Mouse (Mus musculus) heart, embryonic 15.5 days (tissue): ENCODE data around the gene Adgrf1. TPM values are rescaled to one million over a fixed set of nuclear protein-coding genes. Genes with fewer than 3 reads are reported as not detected.

ENCODE experiments used
- ATAC-seq: fragments of 200-750 bp; cut with Nextera tagmentation; replicated peaks from 2 replicates; pipeline ENCODE4 v1.8.0; 2017; ENCODE audit warnings: low read depth, moderate TSS enrichment; ENCODE audit not compliant: insufficient number of reproducible peaks, insufficient read depth, low FRiP score
- H3K27ac ChIP-seq: fragments of 300-500 bp; sonication (generic); 2 replicates; pipeline ENCODE4 v1.5.1; 2015; ENCODE audit warnings: mild to moderate bottlenecking, inconsistent platforms
- H3K27me3 ChIP-seq: fragments of 300-500 bp; sonication (generic); 2 replicates; pipeline ENCODE4 v1.6.1; 2015; ENCODE audit warnings: inconsistent platforms
- H3K36me3 ChIP-seq: fragments of 300-500 bp; sonication (generic); 2 replicates; pipeline ENCODE4 v1.6.1; 2015; ENCODE audit warnings: mild to moderate bottlenecking, inconsistent platforms
- H3K4me1 ChIP-seq: fragments of 300-500 bp; sonication (generic); replicated peaks from 2 replicates; pipeline ENCODE4 v1.6.1; 2015; ENCODE audit warnings: inconsistent platforms
- H3K4me2 ChIP-seq: fragments of 300-500 bp; sonication (generic); 2 replicates; pipeline ENCODE4 v1.6.1; 2015; ENCODE audit warnings: inconsistent platforms, mild to moderate bottlenecking, moderate library complexity
- H3K4me3 ChIP-seq: fragments of 300-500 bp; sonication (generic); 2 replicates; pipeline ENCODE4 v1.5.1; 2015; ENCODE audit warnings: mild to moderate bottlenecking, inconsistent platforms
- H3K9ac ChIP-seq: fragments of 300-500 bp; sonication (generic); 2 replicates; pipeline ENCODE4 v1.6.1; 2015; ENCODE audit warnings: mild to moderate bottlenecking, inconsistent platforms
- H3K9me3 ChIP-seq: fragments of 300-500 bp; sonication (generic); replicated peaks from 2 replicates; pipeline ENCODE4 v1.6.1; 2016; ENCODE audit warnings: inconsistent platforms
- WGBS: fragments of 180-500 bp; shearing (Covaris S2); methylation state at CpG from one replicate; pipeline ENCODE4 v1.1.7; 2015; ENCODE audit warnings: mixed read lengths; 5-methylcytosine and 5-hydroxymethylcytosine counted together
- polyA plus RNA-seq: library from polyadenylated mRNA; unstranded; fragments of >200 nt; fragmentation: Nextera tagmentation; extraction: Ambion mirVana; gene quantifications from 2 replicates; pipeline ENCODE4 v1.2.1, GENCODE M21; 2015

Gene Adgrf1
- polyA plus RNA-seq, result not detected in 2 replicates

GRCm38 (mm10) chr17:43270161-43270560, at the start of gene Adgrf1:
Gene Adgrf1 (plus strand): TSS chr17:43270329.
- Histone ChIP-seq H3K4me3 (no peak within 1 kb of the TSS), H3K27ac (no peak within 1 kb of the TSS), H3K9me3 (no peaks in the 10 kb centered on the region), H3K4me1 (peaks cover 3% of the 10 kb centered on the region; the same call in 1 of the 2 replicates), H3K36me3 (no peaks in the 10 kb centered on the region), H3K27me3 (no peaks in the 10 kb centered on the region), H3K9ac (no peak within 1 kb of the TSS), H3K4me2 (no peak within 1 kb of the TSS)
- 53% methylated on average over 6 of the region's 6 CpGs for WGBS
- ATAC-seq, result no peak

DNA sequence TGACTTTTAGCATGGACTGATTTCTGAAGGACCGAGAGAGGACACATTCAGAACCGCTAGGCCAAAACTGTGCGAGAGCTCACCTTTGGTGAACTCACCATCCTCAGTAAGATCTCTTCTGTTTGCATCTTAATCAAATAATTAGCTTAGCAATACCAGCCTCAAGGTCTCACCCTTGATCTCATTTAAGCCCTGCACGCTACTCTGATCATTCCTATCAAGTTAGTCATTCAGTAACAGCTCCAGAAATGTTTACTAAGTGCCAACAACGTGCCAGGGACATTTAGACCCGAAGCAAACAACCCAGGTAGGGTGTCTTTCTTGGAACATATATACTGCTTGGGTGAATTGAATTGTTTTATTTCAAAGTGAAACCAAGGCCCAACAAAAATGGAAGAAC, 44.0 kb upstream of the Adgrf1 start:
- H3K4me3 ChIP-seq, result no peak overlapping the region
- H3K4me2 ChIP-seq, result no peak overlapping the region
- H3K27ac ChIP-seq, result no peak overlapping the region
- ATAC-seq, result no peak
- H3K4me1 ChIP-seq, result peaks cover 7% of the 10 kb centered on the region
- no peak overlapping the region for H3K9ac ChIP-seq
- H3K36me3 ChIP-seq, result no peaks in the 10 kb centered on the region
- 0 out of 2 replicates have a peak, but pooled peaks cover 6% of the 10 kb centered on the region for H3K27me3 ChIP-seq
- 81% methylated on average over 6 of the region's 6 CpGs for WGBS
- no peaks in the 10 kb centered on the region for H3K9me3 ChIP-seq

DNA sequence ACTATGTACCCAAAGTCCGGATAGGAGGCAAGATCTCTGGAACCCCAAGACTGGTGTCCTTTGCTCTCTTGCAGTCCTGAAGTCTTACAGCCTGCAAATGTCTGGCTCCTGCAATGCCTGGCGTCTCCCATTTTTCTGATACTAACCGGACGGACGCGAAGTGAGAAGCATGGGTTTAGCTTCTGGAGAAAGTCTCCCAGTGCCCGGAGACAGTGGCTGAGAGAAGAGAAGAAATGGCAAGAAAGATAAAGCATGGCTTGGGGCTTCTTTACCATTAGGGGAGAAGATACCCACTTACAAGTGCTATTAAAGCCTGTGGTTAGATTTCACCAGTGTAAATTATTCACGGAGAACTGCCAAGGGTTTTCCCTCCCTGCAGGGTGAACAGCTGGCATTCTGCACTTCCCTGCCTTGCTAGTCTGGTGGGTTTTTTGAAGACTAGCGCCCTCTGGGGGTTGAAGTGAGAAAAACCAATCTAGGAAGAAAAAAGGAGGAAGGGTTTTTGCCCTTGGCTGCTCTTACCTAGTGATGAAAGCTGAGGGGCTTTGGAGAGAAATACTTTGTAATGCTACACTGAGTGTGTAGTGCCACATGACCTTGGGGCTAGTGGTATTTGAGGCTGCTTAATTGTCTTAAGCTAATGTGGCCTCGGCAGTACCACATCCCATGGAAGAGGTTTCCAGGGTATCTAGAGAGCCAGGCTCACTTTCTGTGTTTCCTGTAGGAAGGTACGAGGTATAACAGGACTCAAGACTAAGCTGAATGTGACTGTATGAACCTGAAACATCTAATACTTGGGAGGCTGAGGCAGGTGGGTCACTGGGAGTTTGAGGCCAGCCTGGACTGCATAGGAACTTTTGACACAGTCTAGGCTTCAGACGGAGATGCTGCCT, 40.3 kb upstream of the Adgrf1 start:
- H3K27me3 ChIP-seq, result 0 out of 2 replicates have a peak, but pooled peaks cover 6% of the 10 kb centered on the region
- H3K36me3 ChIP-seq, result no peaks in the 10 kb centered on the region
- H3K27ac ChIP-seq, result no peak overlapping the region
- peaks cover 7% of the 10 kb centered on the region for H3K4me1 ChIP-seq
- H3K9ac ChIP-seq, result no peak overlapping the region
- peak overlapping the region; percentile 44 for H3K4me2 ChIP-seq
- 43% methylated on average over 12 of the region's 12 CpGs for WGBS
- 0 out of 2 replicates have a peak, but pooled peaks have one; percentile 35 for ATAC-seq
- H3K4me3 ChIP-seq, result no peak overlapping the region
- H3K9me3 ChIP-seq, result no peaks in the 10 kb centered on the region

DNA sequence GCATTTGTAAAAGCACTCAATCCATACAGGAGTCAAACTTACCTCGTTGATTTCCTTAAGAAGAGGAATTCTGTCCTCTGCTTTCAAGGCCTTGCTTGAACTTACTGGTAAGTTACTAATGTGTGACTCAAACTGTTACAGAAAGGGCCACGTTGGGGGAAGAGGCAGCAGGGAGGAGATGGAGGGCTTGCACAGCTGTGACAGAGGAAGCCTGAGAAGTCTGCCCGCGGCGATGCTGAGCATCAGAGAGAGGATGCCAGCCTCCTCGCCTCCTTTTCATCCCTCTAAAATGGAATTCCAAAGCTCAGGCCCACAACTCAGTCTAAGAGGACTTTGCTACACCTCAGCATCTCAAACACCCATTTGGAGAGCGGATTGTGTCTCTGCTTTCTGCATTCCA, 39.3 kb upstream of the Adgrf1 start:
- no peak overlapping the region for H3K4me2 ChIP-seq
- H3K9me3 ChIP-seq, result no peaks in the 10 kb centered on the region
- 71% methylated on average over 7 of the region's 7 CpGs for WGBS
- 0 out of 2 replicates have a peak, but pooled peaks cover 6% of the 10 kb centered on the region for H3K27me3 ChIP-seq
- no peak for ATAC-seq
- H3K27ac ChIP-seq, result no peak overlapping the region
- no peak overlapping the region for H3K4me3 ChIP-seq
- no peaks in the 10 kb centered on the region for H3K36me3 ChIP-seq
- peaks cover 7% of the 10 kb centered on the region for H3K4me1 ChIP-seq
- no peak overlapping the region for H3K9ac ChIP-seq

GRCm38 (mm10) chr17:43232769-43233168, 37.4 kb upstream of the Adgrf1 start:
- WGBS, result 53% methylated on average over 6 of the region's 6 CpGs
- no peak overlapping the region for H3K4me2 ChIP-seq

GRCm38 (mm10) chr17:43236656-43237250, 33.4 kb upstream of the Adgrf1 start:
- no peak for ATAC-seq
- H3K4me2 ChIP-seq, result no peak overlapping the region
- 72% methylated on average over 14 of the region's 14 CpGs for WGBS

More at GRCm38 (mm10) chr17:43232769-43233168, 37.4 kb upstream of the Adgrf1 start:
- Histone ChIP-seq H3K27ac (no peak overlapping the region), H3K9ac (no peak overlapping the region), H3K4me3 (no peak overlapping the region), H3K36me3 (no peaks in the 10 kb centered on the region), H3K27me3 (0 out of 2 replicates have a peak, but pooled peaks cover 4% of the 10 kb centered on the region), H3K4me1 (peaks cover 7% of the 10 kb centered on the region), H3K9me3 (no peaks in the 10 kb centered on the region)
- no peak for ATAC-seq

DNA sequence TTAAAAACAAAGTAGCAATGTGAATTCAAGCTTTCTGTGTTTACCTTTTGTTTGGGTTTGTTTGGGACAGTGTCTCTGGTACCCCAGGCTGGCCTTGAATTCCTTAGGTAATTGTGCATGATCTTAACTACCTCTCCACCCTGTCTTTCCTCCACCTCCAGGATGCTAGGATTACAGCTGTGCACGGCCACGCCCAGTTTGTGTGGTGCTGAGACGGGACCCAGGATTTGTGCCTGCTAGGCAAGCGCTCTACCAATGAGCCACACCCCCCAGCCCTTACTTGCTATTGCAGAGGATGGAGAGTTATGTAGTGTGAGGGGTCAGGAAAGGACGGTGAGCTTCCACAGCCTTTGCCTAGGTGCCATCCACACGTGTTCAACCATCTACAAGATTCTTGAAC, 31.1 kb upstream of the Adgrf1 start:
- no peaks in the 10 kb centered on the region for H3K9me3 ChIP-seq
- peaks cover 16% of the 10 kb centered on the region for H3K4me1 ChIP-seq
- peaks cover 9% of the 10 kb centered on the region; the same call in 1 of the 2 replicates for H3K27me3 ChIP-seq
- H3K4me3 ChIP-seq, result no peak overlapping the region
- no peak overlapping the region for H3K4me2 ChIP-seq
- 81% methylated on average over 6 of the region's 6 CpGs for WGBS
- no peak overlapping the region for H3K27ac ChIP-seq
- ATAC-seq, result no peak
- H3K36me3 ChIP-seq, result no peaks in the 10 kb centered on the region
- no peak overlapping the region for H3K9ac ChIP-seq

More at GRCm38 (mm10) chr17:43236656-43237250, 33.4 kb upstream of the Adgrf1 start:
- H3K27me3 ChIP-seq, result peaks cover 9% of the 10 kb centered on the region; the same call in 1 of the 2 replicates
- no peaks in the 10 kb centered on the region for H3K36me3 ChIP-seq
- H3K27ac ChIP-seq, result no peak overlapping the region
- H3K9ac ChIP-seq, result no peak overlapping the region
- H3K4me1 ChIP-seq, result peaks cover 14% of the 10 kb centered on the region
- no peak overlapping the region for H3K4me3 ChIP-seq
- H3K9me3 ChIP-seq, result no peaks in the 10 kb centered on the region

DNA sequence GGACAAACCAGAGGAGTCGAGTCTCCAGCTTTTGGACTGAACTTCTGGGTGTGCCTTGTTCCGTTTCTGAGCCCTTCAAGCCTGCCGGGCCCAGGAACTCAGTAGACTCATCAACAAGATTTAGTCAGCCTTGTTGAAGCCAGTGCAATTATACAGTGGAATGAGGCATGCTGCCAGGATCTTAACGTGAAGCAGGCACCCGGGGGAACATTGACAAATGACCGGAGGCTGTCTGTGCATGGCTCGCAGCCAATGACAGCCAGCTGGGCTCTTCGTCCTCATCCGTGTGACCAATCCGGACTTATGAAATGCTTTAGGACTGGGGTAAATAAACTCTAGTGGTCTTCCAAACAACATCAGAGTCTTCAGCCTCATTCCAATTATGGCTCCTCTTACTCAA, 29.0 kb upstream of the Adgrf1 start:
- Histone ChIP-seq H3K36me3 (no peaks in the 10 kb centered on the region), H3K4me2 (peak overlapping the region; percentile 2; the same call in 1 of the 2 replicates), H3K4me3 (no peak overlapping the region), H3K9ac (no peak overlapping the region), H3K4me1 (peaks cover 16% of the 10 kb centered on the region), H3K27ac (peak overlapping the region; percentile 61), H3K9me3 (no peaks in the 10 kb centered on the region), H3K27me3 (peaks cover 9% of the 10 kb centered on the region; the same call in 1 of the 2 replicates)
- peak; percentile 78 for ATAC-seq
- 8% methylated on average over 10 of the region's 10 CpGs for WGBS

DNA sequence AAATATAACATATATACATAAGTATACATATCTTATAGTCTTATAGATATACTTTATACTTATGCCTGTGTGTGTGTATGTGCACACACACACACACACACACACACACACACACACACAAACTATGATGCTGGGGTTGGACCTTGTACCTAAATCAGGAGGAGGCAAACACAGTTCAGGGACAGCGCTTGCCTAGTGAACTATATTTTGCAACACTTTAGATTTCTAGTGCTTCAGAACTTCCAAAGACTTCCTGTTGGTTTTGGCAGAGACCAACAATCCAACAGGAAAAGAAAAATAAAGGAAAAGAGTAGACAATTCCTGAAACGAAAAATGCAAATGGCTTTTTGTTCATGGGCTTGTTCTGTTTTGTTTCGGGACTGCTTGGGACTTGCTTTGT, 27.5 kb upstream of the Adgrf1 start:
- H3K4me2 ChIP-seq, result no peak overlapping the region
- peaks cover 9% of the 10 kb centered on the region; the same call in 1 of the 2 replicates for H3K27me3 ChIP-seq
- H3K27ac ChIP-seq, result no peak overlapping the region
- H3K36me3 ChIP-seq, result no peaks in the 10 kb centered on the region
- peaks cover 16% of the 10 kb centered on the region for H3K4me1 ChIP-seq
- 52% methylated on average over 3 of the region's 3 CpGs for WGBS
- ATAC-seq, result no peak
- H3K9ac ChIP-seq, result no peak overlapping the region
- no peaks in the 10 kb centered on the region for H3K9me3 ChIP-seq
- H3K4me3 ChIP-seq, result no peak overlapping the region

- Histone ChIP-seq H3K4me3 (no peak overlapping the region), H3K36me3 (no peaks in the 10 kb centered on the region), H3K4me2 (no peak overlapping the region), H3K27me3 (no peaks in the 10 kb centered on the region), H3K4me1 (peaks cover 22% of the 10 kb centered on the region), H3K9ac (no peak overlapping the region), H3K9me3 (no peaks in the 10 kb centered on the region), H3K27ac (no peak overlapping the region)
- ATAC-seq, result no peak
- WGBS, result 70% methylated on average over 6 of the region's 6 CpGs
Measured at GRCm38 (mm10) chr17:43245364-43245763, 24.8 kb upstream of the Adgrf1 start.

- H3K4me2 ChIP-seq, result no peak overlapping the region
- peaks cover 20% of the 10 kb centered on the region for H3K4me1 ChIP-seq
- no peak overlapping the region for H3K27ac ChIP-seq
- WGBS, result 84% methylated on average over 3 of the region's 3 CpGs
- H3K36me3 ChIP-seq, result no peaks in the 10 kb centered on the region
- H3K27me3 ChIP-seq, result no peaks in the 10 kb centered on the region
- ATAC-seq, result no peak
- no peak overlapping the region for H3K9ac ChIP-seq
- H3K4me3 ChIP-seq, result no peak overlapping the region
- H3K9me3 ChIP-seq, result no peaks in the 10 kb centered on the region
Measured at GRCm38 (mm10) chr17:43247245-43247644, 22.9 kb upstream of the Adgrf1 start.
